Mouse (Mus musculus) heart, embryonic 15.5 days (tissue): ENCODE data around the gene Ebf1. TPM values are rescaled to one million over a fixed set of nuclear protein-coding genes. Genes with fewer than 3 reads are reported as not detected.

ENCODE experiments used
- ATAC-seq: fragments of 200-750 bp; cut with Nextera tagmentation; replicated peaks from 2 replicates; pipeline ENCODE4 v1.8.0; 2017; ENCODE audit warnings: low read depth, moderate TSS enrichment; ENCODE audit not compliant: insufficient number of reproducible peaks, insufficient read depth, low FRiP score
- H3K27ac ChIP-seq: fragments of 300-500 bp; sonication (generic); 2 replicates; pipeline ENCODE4 v1.5.1; 2015; ENCODE audit warnings: mild to moderate bottlenecking, inconsistent platforms
- H3K27me3 ChIP-seq: fragments of 300-500 bp; sonication (generic); 2 replicates; pipeline ENCODE4 v1.6.1; 2015; ENCODE audit warnings: inconsistent platforms
- H3K36me3 ChIP-seq: fragments of 300-500 bp; sonication (generic); 2 replicates; pipeline ENCODE4 v1.6.1; 2015; ENCODE audit warnings: mild to moderate bottlenecking, inconsistent platforms
- H3K4me1 ChIP-seq: fragments of 300-500 bp; sonication (generic); replicated peaks from 2 replicates; pipeline ENCODE4 v1.6.1; 2015; ENCODE audit warnings: inconsistent platforms
- H3K4me2 ChIP-seq: fragments of 300-500 bp; sonication (generic); 2 replicates; pipeline ENCODE4 v1.6.1; 2015; ENCODE audit warnings: inconsistent platforms, mild to moderate bottlenecking, moderate library complexity
- H3K4me3 ChIP-seq: fragments of 300-500 bp; sonication (generic); 2 replicates; pipeline ENCODE4 v1.5.1; 2015; ENCODE audit warnings: mild to moderate bottlenecking, inconsistent platforms
- H3K9ac ChIP-seq: fragments of 300-500 bp; sonication (generic); 2 replicates; pipeline ENCODE4 v1.6.1; 2015; ENCODE audit warnings: mild to moderate bottlenecking, inconsistent platforms
- H3K9me3 ChIP-seq: fragments of 300-500 bp; sonication (generic); replicated peaks from 2 replicates; pipeline ENCODE4 v1.6.1; 2016; ENCODE audit warnings: inconsistent platforms
- WGBS: fragments of 180-500 bp; shearing (Covaris S2); methylation state at CpG from one replicate; pipeline ENCODE4 v1.1.7; 2015; ENCODE audit warnings: mixed read lengths; 5-methylcytosine and 5-hydroxymethylcytosine counted together
- polyA plus RNA-seq: library from polyadenylated mRNA; unstranded; fragments of >200 nt; fragmentation: Nextera tagmentation; extraction: Ambion mirVana; gene quantifications from 2 replicates; pipeline ENCODE4 v1.2.1, GENCODE M21; 2015

Gene Ebf1
- polyA plus RNA-seq, 1 experiment from 2014 or later: 16.8 TPM

- no peaks in the 10 kb centered on the region for H3K36me3 ChIP-seq
- H3K9me3 ChIP-seq: no peaks in the 10 kb centered on the region
- H3K4me2 ChIP-seq: no peak overlapping the region
- no peak overlapping the region for H3K4me3 ChIP-seq
- no peak overlapping the region for H3K9ac ChIP-seq
- no peak for ATAC-seq
- 84% methylated on average over 6 of the region's 6 CpGs for WGBS
- H3K4me1 ChIP-seq: no peaks in the 10 kb centered on the region
- no peak overlapping the region for H3K27ac ChIP-seq
- no peaks in the 10 kb centered on the region for H3K27me3 ChIP-seq
Observed at GRCm38 (mm10) chr11:44634552-44635193, 17.6 kb downstream of the Ebf1 start.

- Histone ChIP-seq H3K27me3 (no peaks in the 10 kb centered on the region), H3K27ac (no peak overlapping the region), H3K9me3 (no peaks in the 10 kb centered on the region), H3K36me3 (no peaks in the 10 kb centered on the region), H3K4me2 (no peak overlapping the region), H3K9ac (no peak overlapping the region), H3K4me3 (no peak overlapping the region), H3K4me1 (no peaks in the 10 kb centered on the region)
- 55% methylated on average over 1 of the region's 1 CpGs for WGBS
- ATAC-seq: no peak
Observed at GRCm38 (mm10) chr11:44636241-44636640, 19.1 kb downstream of the Ebf1 start.

- no peak overlapping the region for H3K27ac ChIP-seq
- no peaks in the 10 kb centered on the region for H3K36me3 ChIP-seq
- no peaks in the 10 kb centered on the region for H3K9me3 ChIP-seq
- H3K4me2 ChIP-seq: no peak overlapping the region
- H3K4me3 ChIP-seq: no peak overlapping the region
- ATAC-seq: no peak
- 61% methylated on average over 4 of the region's 4 CpGs for WGBS
- no peaks in the 10 kb centered on the region for H3K27me3 ChIP-seq
- no peaks in the 10 kb centered on the region for H3K4me1 ChIP-seq
- H3K9ac ChIP-seq: no peak overlapping the region
Observed at GRCm38 (mm10) chr11:44638193-44638754, 21.2 kb downstream of the Ebf1 start.

GRCm38 (mm10) chr11:44641496-44641895, 24.4 kb downstream of the Ebf1 start:
- Histone ChIP-seq H3K4me3 (no peak overlapping the region), H3K27ac (no peak overlapping the region), H3K27me3 (no peaks in the 10 kb centered on the region), H3K4me2 (no peak overlapping the region), H3K4me1 (no peaks in the 10 kb centered on the region), H3K36me3 (no peaks in the 10 kb centered on the region), H3K9me3 (no peaks in the 10 kb centered on the region), H3K9ac (no peak overlapping the region)
- no peak for ATAC-seq
- 49% methylated on average over 2 of the region's 2 CpGs for WGBS

- Histone ChIP-seq H3K9me3 (no peaks in the 10 kb centered on the region), H3K4me3 (no peak overlapping the region), H3K9ac (no peak overlapping the region), H3K4me2 (no peak overlapping the region), H3K4me1 (no peaks in the 10 kb centered on the region), H3K27me3 (no peaks in the 10 kb centered on the region), H3K36me3 (no peaks in the 10 kb centered on the region), H3K27ac (no peak overlapping the region)
- no peak for ATAC-seq
- 57% methylated on average over 8 of the region's 8 CpGs for WGBS
Observed at GRCm38 (mm10) chr11:44654340-44655019, 37.4 kb downstream of the Ebf1 start.

- Histone ChIP-seq H3K27me3 (no peaks in the 10 kb centered on the region), H3K4me1 (no peaks in the 10 kb centered on the region), H3K27ac (no peak overlapping the region), H3K9ac (no peak overlapping the region), H3K9me3 (no peaks in the 10 kb centered on the region), H3K4me3 (no peak overlapping the region), H3K36me3 (no peaks in the 10 kb centered on the region), H3K4me2 (no peak overlapping the region)
- WGBS: 65% methylated on average over 5 of the region's 5 CpGs
- no peak for ATAC-seq
Observed at GRCm38 (mm10) chr11:44655468-44655867, 38.4 kb downstream of the Ebf1 start.

- Histone ChIP-seq H3K27ac (no peak overlapping the region), H3K4me1 (no peaks in the 10 kb centered on the region), H3K9me3 (no peaks in the 10 kb centered on the region), H3K9ac (no peak overlapping the region), H3K4me3 (no peak overlapping the region), H3K27me3 (no peaks in the 10 kb centered on the region), H3K4me2 (no peak overlapping the region), H3K36me3 (no peaks in the 10 kb centered on the region)
- no peak for ATAC-seq
Observed at GRCm38 (mm10) chr11:44656916-44657315, 39.8 kb downstream of the Ebf1 start.

GRCm38 (mm10) chr11:44657833-44658395, 40.8 kb downstream of the Ebf1 start:
- Histone ChIP-seq H3K4me2 (no peak overlapping the region), H3K9me3 (no peaks in the 10 kb centered on the region), H3K27ac (no peak overlapping the region), H3K36me3 (no peaks in the 10 kb centered on the region), H3K4me1 (no peaks in the 10 kb centered on the region), H3K4me3 (no peak overlapping the region), H3K27me3 (no peaks in the 10 kb centered on the region), H3K9ac (no peak overlapping the region)
- 38% methylated on average over 6 of the region's 6 CpGs for WGBS
- ATAC-seq: no peak

GRCm38 (mm10) chr11:44661875-44662274, 44.8 kb downstream of the Ebf1 start:
- Histone ChIP-seq H3K4me2 (no peak overlapping the region), H3K27me3 (no peaks in the 10 kb centered on the region), H3K4me3 (no peak overlapping the region), H3K4me1 (peaks cover 11% of the 10 kb centered on the region), H3K27ac (no peak overlapping the region), H3K9ac (no peak overlapping the region), H3K36me3 (no peaks in the 10 kb centered on the region), H3K9me3 (no peaks in the 10 kb centered on the region)
- no peak for ATAC-seq
- 67% methylated on average over 5 of the region's 5 CpGs for WGBS

- Histone ChIP-seq H3K4me3 (no peak overlapping the region), H3K4me2 (no peak overlapping the region), H3K4me1 (peaks cover 11% of the 10 kb centered on the region), H3K27ac (no peak overlapping the region), H3K9ac (no peak overlapping the region), H3K36me3 (no peaks in the 10 kb centered on the region), H3K9me3 (no peaks in the 10 kb centered on the region), H3K27me3 (no peaks in the 10 kb centered on the region)
- 68% methylated on average over 4 of the region's 4 CpGs for WGBS
- ATAC-seq: no peak
Observed at GRCm38 (mm10) chr11:44663609-44664141, 46.6 kb downstream of the Ebf1 start.

- Histone ChIP-seq H3K4me3 (peak overlapping the region; percentile 35), H3K27ac (peak overlapping the region; percentile 67), H3K9ac (no peak overlapping the region), H3K4me2 (peak overlapping the region; percentile 60), H3K4me1 (peaks cover 11% of the 10 kb centered on the region), H3K9me3 (no peaks in the 10 kb centered on the region), H3K36me3 (no peaks in the 10 kb centered on the region), H3K27me3 (no peaks in the 10 kb centered on the region)
- WGBS: 5% methylated on average over 18 of the region's 18 CpGs
- peak; percentile 73 for ATAC-seq
Observed at GRCm38 (mm10) chr11:44665156-44665682, 48.1 kb downstream of the Ebf1 start.
